Mouse (Mus musculus) limb, embryonic 10.5 days (tissue): ENCODE measurements at regions not wholly inside any gene's neighbourhood (a gene's known extent, or its start where the extent isn't known, plus 50 kb on each side); places are given as distances from the start of the nearest gene placed in this dataset.
A peak's percentile ranks its signal among the peaks of the same experiment; 100 is the strongest.

Experiments used
- DNase-seq: peaks from one replicate; pipeline ENCODE4 v3.0.0-alpha.2; 2017; ENCODE audit warnings: low spot score
- H3K27ac ChIP-seq: fragments of 300-500 bp; sonication (generic); 2 replicates; pipeline ENCODE4 v1.5.1; 2016; ENCODE audit warnings: mild to moderate bottlenecking
- H3K27me3 ChIP-seq: fragments of 300-500 bp; sonication (generic); 2 replicates; pipeline ENCODE4 v1.6.1; 2016; ENCODE audit warnings: low read depth, mild to moderate bottlenecking; ENCODE audit not compliant: poor library complexity, severe bottlenecking
- H3K36me3 ChIP-seq: fragments of 300-500 bp; sonication (generic); 2 replicates; pipeline ENCODE4 v1.6.1; 2016; ENCODE audit warnings: mild to moderate bottlenecking, moderate library complexity
- H3K4me1 ChIP-seq: fragments of 300-500 bp; sonication (generic); 2 replicates; pipeline ENCODE4 v1.6.1; 2016
- H3K4me3 ChIP-seq: fragments of 300-500 bp; sonication (generic); 2 replicates; pipeline ENCODE4 v1.5.1; 2016; ENCODE audit warnings: mild to moderate bottlenecking, moderate library complexity
- H3K9me3 ChIP-seq: fragments of 300-500 bp; sonication (generic); replicated peaks from 2 replicates; pipeline ENCODE4 v1.6.1; 2016; ENCODE audit warnings: mild to moderate bottlenecking
- whole genome bisulfite sequencing: fragments of 180-500 bp; shearing (Covaris S2); methylation state at CpG from one replicate; pipeline ENCODE4 v1.1.7; 2016; 5-methylcytosine and 5-hydroxymethylcytosine counted together

DNA sequence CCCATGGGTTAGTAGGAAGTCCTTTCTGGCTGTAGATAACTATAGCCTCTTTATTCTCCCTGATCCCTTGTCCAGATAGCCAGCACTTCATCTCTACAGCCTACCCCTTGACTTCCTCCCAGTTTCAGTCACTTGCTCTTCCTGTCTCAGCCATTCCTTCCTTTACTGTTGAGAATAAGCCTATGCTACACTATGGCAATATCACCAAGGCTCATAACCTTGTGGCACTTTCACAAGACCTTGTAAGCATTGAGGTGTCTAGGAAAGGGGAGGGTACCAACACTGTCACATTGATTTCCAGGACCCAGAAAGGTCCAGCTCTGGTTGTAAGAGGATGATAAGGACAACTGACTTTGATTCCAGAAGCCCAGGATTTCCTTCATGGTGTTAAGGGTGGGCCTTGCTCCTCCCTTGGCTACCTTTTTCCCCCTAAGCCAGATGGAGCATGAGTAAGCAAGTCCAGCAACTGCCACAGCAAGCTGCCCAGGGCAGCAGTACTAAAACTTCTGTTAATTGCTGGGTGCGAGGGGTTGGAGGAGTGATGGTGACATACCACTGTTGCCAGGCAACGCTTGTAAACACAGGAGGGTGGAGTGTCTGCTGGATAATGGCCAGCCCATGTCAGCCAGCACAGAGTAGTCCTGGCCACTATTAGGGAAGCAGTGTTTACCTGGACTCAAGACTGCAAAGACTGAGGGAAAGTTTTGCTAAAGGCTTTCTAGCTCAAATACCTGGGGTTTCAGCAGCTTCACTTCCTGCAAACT, 75.7 kb downstream of the Ankrd16 start:
- DNase-seq = peak; percentile 56
- WGBS = 22% methylated on average over 2 of the region's 2 CpGs
- H3K36me3 ChIP-seq = no peaks in the 10 kb centered on the region
- H3K27me3 ChIP-seq = no peaks in the 10 kb centered on the region
- H3K4me3 ChIP-seq = no peak overlapping the region
- no peaks in the 10 kb centered on the region for H3K9me3 ChIP-seq
- H3K4me1 ChIP-seq = peaks cover 5% of the 10 kb centered on the region; the same call in 1 of the 2 replicates
- H3K27ac ChIP-seq = no peak overlapping the region

DNA sequence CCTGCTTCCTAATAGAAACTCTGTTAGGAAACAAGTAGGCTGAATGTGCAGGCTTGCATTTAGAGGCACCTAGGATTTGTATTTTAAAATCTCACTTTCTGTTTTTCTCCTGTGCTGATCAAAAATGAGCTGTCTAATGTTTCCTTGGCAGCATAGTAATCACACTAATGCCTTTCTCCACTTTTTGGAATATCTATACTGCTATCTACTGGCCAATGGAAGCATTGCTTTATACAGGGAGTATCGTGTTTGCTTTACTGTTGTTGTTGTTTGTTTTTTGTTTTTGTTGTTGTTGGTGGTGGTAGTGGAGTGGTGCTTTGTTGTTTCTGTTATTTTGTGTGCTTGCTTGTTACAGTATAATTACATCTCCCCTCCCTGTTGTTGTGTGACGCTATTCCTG, 92.3 kb downstream of the Ankrd16 start:
- Histone ChIP-seq H3K36me3 (no peaks in the 10 kb centered on the region), H3K9me3 (no peaks in the 10 kb centered on the region; the same call in 1 of the 2 replicates), H3K27ac (no peak overlapping the region), H3K27me3 (no peaks in the 10 kb centered on the region), H3K4me3 (no peak overlapping the region), H3K4me1 (no peaks in the 10 kb centered on the region)
- WGBS = 51% methylated on average over 2 of the region's 2 CpGs
- no peak for DNase-seq

DNA sequence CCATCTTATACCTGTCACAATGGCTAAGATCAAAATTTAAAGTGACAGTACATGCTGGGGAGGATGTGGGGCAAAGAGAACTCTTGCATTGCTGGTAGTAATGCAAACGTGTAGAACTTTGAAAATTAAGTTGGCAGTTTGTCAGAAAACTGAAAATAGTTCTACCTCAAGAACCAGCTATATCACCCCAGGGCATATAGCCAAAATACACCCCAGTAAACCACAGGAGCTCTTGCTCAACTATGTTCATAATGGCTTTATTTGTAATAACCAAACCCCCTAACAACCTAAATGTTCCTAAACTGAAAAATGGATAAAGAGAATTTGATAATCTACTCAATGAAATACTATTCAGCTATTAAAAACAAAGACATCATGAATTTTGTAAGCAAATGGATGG, 102.3 kb downstream of the Ankrd16 start:
- Histone ChIP-seq H3K4me3 (no peak overlapping the region), H3K36me3 (no peaks in the 10 kb centered on the region)
- 40% methylated on average over 1 of the region's 1 CpGs for WGBS

GRCm38 (mm10) chr2:11894792-11895568, 117.3 kb downstream of the Ankrd16 start:
- no peak for DNase-seq
- H3K4me3 ChIP-seq = no peak overlapping the region
- 81% methylated on average over 7 of the region's 7 CpGs for WGBS
- no peak overlapping the region for H3K27ac ChIP-seq
- H3K36me3 ChIP-seq = no peaks in the 10 kb centered on the region
- H3K27me3 ChIP-seq = no peaks in the 10 kb centered on the region
- no peaks in the 10 kb centered on the region for H3K4me1 ChIP-seq
- H3K9me3 ChIP-seq = no peaks in the 10 kb centered on the region

More for the DNA sequence above, 102.3 kb downstream of the Ankrd16 start:
- no peak overlapping the region for H3K27ac ChIP-seq
- DNase-seq = no peak
- no peaks in the 10 kb centered on the region for H3K27me3 ChIP-seq
- H3K9me3 ChIP-seq = no peaks in the 10 kb centered on the region
- no peaks in the 10 kb centered on the region for H3K4me1 ChIP-seq

DNA sequence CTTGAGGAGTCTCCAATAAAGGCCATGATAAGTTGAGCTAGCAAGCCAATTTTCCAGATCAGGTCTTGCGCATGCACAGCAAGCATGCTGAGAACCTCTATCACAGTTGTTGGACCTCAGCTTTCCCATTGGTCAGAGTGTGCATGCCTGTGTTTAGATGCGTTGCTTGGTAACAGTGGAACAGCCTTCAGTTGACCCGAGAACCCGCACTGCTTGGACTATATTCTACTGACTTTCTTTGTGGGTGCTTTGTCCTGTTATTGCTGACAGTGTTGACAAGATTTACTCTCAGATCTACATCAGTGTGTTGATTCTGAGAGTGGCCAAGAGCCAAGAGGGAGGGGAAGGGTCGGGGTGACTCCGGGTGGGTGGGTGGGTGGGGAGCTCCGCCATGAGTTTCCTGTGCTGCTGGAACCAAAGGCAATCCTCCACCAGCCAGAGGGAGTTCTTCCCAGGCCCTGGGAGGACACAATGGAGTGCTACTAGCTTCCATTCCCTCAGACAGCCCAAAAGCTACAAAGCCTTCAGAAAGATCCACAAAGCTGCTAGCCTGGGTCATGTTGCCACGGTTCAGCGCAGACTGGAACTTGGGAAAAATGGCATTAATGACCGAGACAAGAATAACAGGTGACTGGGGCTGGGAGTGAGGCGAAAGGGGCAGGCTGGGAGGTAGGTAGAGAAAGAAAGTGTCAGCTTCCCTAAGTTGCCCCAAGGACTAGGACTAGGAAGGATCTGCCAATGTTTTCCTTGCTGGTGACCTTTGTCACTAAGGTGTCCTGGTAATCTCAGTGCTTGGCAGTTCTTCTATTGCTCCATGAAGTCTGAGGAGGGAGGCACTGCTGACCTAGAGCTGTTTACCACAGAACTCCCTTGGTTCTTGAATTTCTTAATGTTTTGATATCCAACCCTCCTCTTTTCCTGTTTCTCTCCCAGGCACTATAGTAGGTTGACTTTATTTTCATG, 122.3 kb downstream of the Ankrd16 start:
- Histone ChIP-seq H3K27me3 (no peaks in the 10 kb centered on the region), H3K4me1 (no peaks in the 10 kb centered on the region), H3K9me3 (no peaks in the 10 kb centered on the region), H3K4me3 (no peak overlapping the region), H3K36me3 (no peaks in the 10 kb centered on the region), H3K27ac (no peak overlapping the region)
- 92% methylated on average over 11 of the region's 11 CpGs for WGBS
- DNase-seq = no peak

DNA sequence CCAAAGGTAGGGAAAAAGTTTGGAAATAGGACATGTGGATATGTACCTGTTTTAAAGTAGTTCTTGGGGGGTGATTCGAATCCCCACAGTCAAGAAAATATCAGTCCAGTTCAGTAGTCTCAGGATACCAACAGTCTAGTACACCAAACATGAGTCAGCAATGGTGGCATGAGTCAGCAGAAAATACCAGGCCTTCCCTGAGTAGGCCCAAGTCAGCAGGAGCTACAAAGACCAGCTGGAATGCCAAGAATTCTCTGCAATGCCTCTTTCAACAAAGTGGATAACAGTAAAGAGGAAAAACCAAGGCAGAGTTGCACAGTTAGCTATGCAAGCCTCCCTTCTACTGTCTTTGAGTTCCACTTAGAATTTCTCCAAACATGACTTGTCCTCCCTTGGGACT, 137.1 kb downstream of the Ankrd16 start:
- no peaks in the 10 kb centered on the region for H3K4me1 ChIP-seq
- no peaks in the 10 kb centered on the region for H3K27me3 ChIP-seq
- H3K4me3 ChIP-seq = no peak overlapping the region
- H3K9me3 ChIP-seq = no peaks in the 10 kb centered on the region
- 83% methylated on average over 1 of the region's 1 CpGs for WGBS
- no peaks in the 10 kb centered on the region for H3K36me3 ChIP-seq
- no peak for DNase-seq
- H3K27ac ChIP-seq = no peak overlapping the region

- H3K4me1 ChIP-seq = no peaks in the 10 kb centered on the region
- no peaks in the 10 kb centered on the region for H3K9me3 ChIP-seq
- H3K4me3 ChIP-seq = no peak overlapping the region
- H3K36me3 ChIP-seq = no peaks in the 10 kb centered on the region
- H3K27ac ChIP-seq = no peak overlapping the region
- no peaks in the 10 kb centered on the region for H3K27me3 ChIP-seq
- DNase-seq = no peak
Observed at GRCm38 (mm10) chr2:11917373-11917772, 139.7 kb downstream of the Ankrd16 start.

DNA sequence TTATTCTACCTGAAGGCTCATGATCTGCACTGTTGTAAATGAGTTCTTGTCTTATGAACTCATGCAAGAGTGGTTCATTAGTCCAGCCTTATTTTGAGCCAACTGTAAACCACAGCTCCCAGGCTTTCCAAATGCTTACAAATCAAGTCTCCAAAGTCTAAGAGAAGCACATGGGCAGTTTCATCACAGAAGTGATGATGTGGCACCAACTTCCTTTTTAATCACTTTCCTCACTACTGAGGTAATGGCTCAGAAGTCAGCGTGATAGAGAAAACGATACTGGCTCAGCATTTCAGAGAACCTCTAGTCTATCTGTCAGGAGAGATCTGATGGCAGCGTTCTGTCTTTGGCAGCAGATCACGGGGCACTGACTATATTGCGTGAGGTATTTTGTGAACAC, 140.4 kb downstream of the Ankrd16 start:
- Histone ChIP-seq H3K4me3 (no peak overlapping the region), H3K9me3 (no peaks in the 10 kb centered on the region), H3K27me3 (no peaks in the 10 kb centered on the region), H3K36me3 (no peaks in the 10 kb centered on the region), H3K27ac (no peak overlapping the region), H3K4me1 (no peaks in the 10 kb centered on the region)
- WGBS = 88% methylated on average over 5 of the region's 5 CpGs
- no peak for DNase-seq

DNA sequence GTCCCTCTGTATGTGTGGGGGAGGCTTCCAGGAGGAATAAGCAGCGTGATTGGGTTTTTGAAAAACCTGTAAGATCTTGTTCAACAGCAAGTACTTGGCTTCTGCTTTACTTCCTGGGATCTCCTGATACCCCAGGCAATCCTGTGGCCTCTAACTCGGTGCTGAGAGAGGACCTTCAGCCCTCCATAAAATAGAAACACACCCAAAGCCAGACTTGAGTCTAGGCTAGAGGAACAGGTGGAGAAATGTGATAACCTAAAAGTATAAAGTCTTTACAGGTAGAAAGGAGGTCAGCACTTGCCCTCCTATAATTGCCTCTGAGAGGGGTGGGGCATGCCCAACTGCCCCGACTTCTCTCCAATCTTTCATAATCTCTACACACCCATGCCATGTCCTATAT, 183.1 kb downstream of the Ankrd16 start:
- Histone ChIP-seq H3K4me3 (no peak overlapping the region), H3K4me1 (peaks cover 7% of the 10 kb centered on the region), H3K9me3 (no peaks in the 10 kb centered on the region), H3K27me3 (no peaks in the 10 kb centered on the region), H3K27ac (no peak overlapping the region), H3K36me3 (no peaks in the 10 kb centered on the region)
- DNase-seq = no peak
- 92% methylated on average over 3 of the region's 3 CpGs for WGBS

GRCm38 (mm10) chr2:11965374-11965773, 187.7 kb downstream of the Ankrd16 start:
- Histone ChIP-seq H3K4me1 (peaks cover 7% of the 10 kb centered on the region), H3K36me3 (no peaks in the 10 kb centered on the region), H3K9me3 (no peaks in the 10 kb centered on the region), H3K4me3 (no peak overlapping the region), H3K27ac (no peak overlapping the region), H3K27me3 (no peaks in the 10 kb centered on the region; the same call in 1 of the 2 replicates)
- DNase-seq = peak; percentile 40
- WGBS = 8% methylated on average over 3 of the region's 3 CpGs

DNA sequence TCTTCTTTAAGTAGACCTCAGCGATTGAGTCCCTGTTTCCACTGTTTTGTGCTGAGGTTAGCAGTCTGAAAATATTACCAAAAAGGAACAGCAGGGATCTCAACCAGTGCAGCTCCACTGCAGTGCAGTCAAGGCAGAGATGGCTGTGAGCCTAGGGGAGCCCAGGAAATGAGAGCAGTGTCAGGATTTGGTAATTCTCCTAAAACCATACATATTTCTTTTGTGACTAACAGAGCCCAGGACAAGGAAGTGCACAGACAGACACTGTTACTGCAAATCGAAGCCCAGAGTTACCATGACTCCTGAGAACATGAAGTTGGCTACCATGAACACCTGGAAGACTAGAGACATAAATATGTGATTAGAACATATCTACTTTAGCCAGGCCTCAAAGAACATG, 189.3 kb downstream of the Ankrd16 start:
- Histone ChIP-seq H3K4me3 (no peak overlapping the region), H3K4me1 (peaks cover 7% of the 10 kb centered on the region), H3K36me3 (no peaks in the 10 kb centered on the region), H3K9me3 (no peaks in the 10 kb centered on the region), H3K27ac (no peak overlapping the region), H3K27me3 (no peaks in the 10 kb centered on the region; the same call in 1 of the 2 replicates)
- 64% methylated on average over 2 of the region's 2 CpGs for WGBS
- no peak for DNase-seq

DNA sequence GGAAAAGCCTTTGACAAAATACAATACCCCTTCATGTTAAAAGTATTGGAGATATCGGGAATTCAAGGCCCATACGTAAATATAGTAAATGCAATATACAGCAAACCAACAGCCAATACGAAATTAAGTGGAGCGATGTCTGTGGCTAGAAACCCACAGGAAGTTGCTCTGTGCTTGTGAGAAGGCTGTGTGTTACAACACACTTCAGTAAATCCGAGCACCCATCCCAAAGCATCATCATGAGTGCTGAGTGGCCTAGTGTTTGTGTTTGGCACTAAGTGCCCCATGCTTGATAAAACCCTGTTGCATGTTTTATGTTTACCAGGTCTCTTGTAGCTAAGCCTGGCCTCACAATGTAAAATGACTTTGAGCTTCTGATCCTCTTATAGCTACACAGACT, 194.3 kb downstream of the Ankrd16 start:
- no peak overlapping the region for H3K4me3 ChIP-seq
- no peak overlapping the region for H3K27ac ChIP-seq
- no peaks in the 10 kb centered on the region for H3K36me3 ChIP-seq
- H3K4me1 ChIP-seq = no peaks in the 10 kb centered on the region
- H3K9me3 ChIP-seq = no peaks in the 10 kb centered on the region
- 87% methylated on average over 5 of the region's 5 CpGs for WGBS
- H3K27me3 ChIP-seq = no peaks in the 10 kb centered on the region; the same call in 1 of the 2 replicates
- no peak for DNase-seq
